Mouse (Mus musculus) G1E (cell line): ENCODE measurements around the gene Skiv2l.

Source experiments
- CTCF ChIP-seq: IDR thresholded peaks from 2 replicates; pipeline ENCODE4 v1.5.1; 2012; ENCODE audit warnings: low read depth, low read length, inconsistent platforms, mixed read lengths
- GATA1 ChIP-seq: IDR thresholded peaks from 2 replicates; pipeline ENCODE4 v1.6.1; 2012; ENCODE audit warnings: borderline replicate concordance, low read length, inconsistent platforms, mixed read lengths
- POLR2AphosphoS5 ChIP-seq: IDR thresholded peaks from 2 replicates; pipeline ENCODE4 v1.6.1; 2012; ENCODE audit warnings: low read depth, low read length, inconsistent platforms; ENCODE audit not compliant: insufficient replicate concordance
- TAL1 ChIP-seq: conservative IDR thresholded peaks from 2 replicates; pipeline ENCODE4 v1.6.1; 2012; ENCODE audit warnings: low read depth, low read length, inconsistent platforms, mixed read lengths

DNA sequence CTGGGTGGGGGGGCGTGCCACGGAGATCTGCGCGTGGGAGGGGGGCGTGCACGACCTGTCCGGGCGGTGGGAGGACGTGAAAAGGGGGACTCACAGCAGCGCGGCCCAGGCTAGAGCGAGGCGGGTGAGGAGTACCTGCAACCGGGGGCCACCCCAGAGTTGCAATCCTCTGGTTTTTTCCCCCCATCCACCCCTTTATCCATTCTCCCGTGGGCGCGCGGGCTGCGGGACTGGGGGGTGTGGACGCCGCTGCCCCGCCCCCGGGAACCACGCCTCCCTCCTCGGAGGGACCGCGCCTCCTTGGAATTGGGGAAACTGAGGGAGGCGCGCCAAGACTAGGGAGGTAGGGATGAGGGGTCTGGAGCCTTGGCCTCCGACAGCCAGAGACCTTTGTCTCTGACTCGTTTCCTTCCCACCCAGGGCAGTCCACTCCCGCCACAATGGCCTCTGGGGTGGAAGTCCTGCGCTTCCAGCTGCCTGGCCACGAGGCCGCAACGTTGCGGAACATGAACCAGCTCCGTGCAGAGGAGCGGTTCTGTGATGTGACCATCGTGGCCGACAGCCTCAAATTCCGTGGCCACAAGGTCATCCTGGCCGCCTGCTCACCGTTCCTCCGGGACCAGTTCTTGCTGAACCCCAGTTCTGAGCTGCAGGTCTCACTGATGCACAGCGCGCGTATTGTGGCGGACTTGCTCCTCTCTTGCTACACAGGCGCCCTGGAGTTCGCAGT lies 45.0 kb upstream of the Skiv2l start:
- TF ChIP-seq TAL1 (no peak), GATA1 (no peak), CTCF (no peak), POLR2AphosphoS5 (no peak)
